Mouse (Mus musculus): Measurements from ENCODE around the gene Lcn5. TPM values are rescaled to one million over a fixed set of nuclear protein-coding genes. Genes with fewer than 3 reads are reported as not detected.

The Lcn5 gene
- polyA plus RNA-seq, 1 experiment = not detected

GRCm38 (mm10) chr2:25620852-25621228, 36.9 kb upstream of the Lcn5 start:
- Histone ChIP-seq H3K36me3 (ENCODE audit: control insufficient read depth, insufficient read depth) (no peaks in the 10 kb centered on the region), H3ac (ENCODE audit: control insufficient read depth, insufficient read length) (no peak overlapping the region), H3K27me3 (ENCODE audit: control insufficient read depth, insufficient read depth, insufficient read length) (peaks cover 49% of the 10 kb centered on the region), H3K79me2 (ENCODE audit: control insufficient read depth, insufficient read depth) (no peaks in the 10 kb centered on the region), H3K4me3 (peak overlapping the region; percentile 23), H3K4me2 (ENCODE audit: low read depth) (peak overlapping the region; percentile 79)
- TF ChIP-seq TCF12 (IDR thresholded peaks at IDR 0.05; ENCODE audit: insufficient read depth, poor library complexity, severe bottlenecking) (no peak), MAX (IDR thresholded peaks at IDR 0.05; ENCODE audit: low read depth) (no peak), POLR2A (IDR thresholded peaks at IDR 0.05; ENCODE audit: insufficient read length, low read depth) (no peak), MYOD1 (IDR thresholded peaks at IDR 0.05; ENCODE audit: control insufficient read depth in 1 of 3, insufficient read length in 2 of 3, low read depth in 2 of 3) (no peak), TCF3 (IDR thresholded peaks at IDR 0.05; ENCODE audit: insufficient read length, low read depth) (no peak), MYOG (IDR thresholded peaks at IDR 0.05; ENCODE audit: control insufficient read depth in 1 of 3, insufficient read depth in 1 of 3, insufficient read length in 2 of 3, low read depth in 2 of 3) (no peak), CEBPB (IDR thresholded peaks at IDR 0.05; ENCODE audit: insufficient read depth, poor library complexity, severe bottlenecking) (no peak), POLR2AphosphoS2 (IDR thresholded peaks at IDR 0.05; ENCODE audit: insufficient read length, low read depth) (no peak), SRF (IDR thresholded peaks at IDR 0.05; ENCODE audit: control insufficient read depth, insufficient read length, low read depth) (no peak), E2F4 (IDR thresholded peaks at IDR 0.05; ENCODE audit: insufficient read depth) (no peak), REST (IDR thresholded peaks at IDR 0.05; ENCODE audit: insufficient read depth, insufficient read length) (no peak), USF1 (IDR thresholded peaks at IDR 0.05; ENCODE audit: low read depth) (no peak)

DNA sequence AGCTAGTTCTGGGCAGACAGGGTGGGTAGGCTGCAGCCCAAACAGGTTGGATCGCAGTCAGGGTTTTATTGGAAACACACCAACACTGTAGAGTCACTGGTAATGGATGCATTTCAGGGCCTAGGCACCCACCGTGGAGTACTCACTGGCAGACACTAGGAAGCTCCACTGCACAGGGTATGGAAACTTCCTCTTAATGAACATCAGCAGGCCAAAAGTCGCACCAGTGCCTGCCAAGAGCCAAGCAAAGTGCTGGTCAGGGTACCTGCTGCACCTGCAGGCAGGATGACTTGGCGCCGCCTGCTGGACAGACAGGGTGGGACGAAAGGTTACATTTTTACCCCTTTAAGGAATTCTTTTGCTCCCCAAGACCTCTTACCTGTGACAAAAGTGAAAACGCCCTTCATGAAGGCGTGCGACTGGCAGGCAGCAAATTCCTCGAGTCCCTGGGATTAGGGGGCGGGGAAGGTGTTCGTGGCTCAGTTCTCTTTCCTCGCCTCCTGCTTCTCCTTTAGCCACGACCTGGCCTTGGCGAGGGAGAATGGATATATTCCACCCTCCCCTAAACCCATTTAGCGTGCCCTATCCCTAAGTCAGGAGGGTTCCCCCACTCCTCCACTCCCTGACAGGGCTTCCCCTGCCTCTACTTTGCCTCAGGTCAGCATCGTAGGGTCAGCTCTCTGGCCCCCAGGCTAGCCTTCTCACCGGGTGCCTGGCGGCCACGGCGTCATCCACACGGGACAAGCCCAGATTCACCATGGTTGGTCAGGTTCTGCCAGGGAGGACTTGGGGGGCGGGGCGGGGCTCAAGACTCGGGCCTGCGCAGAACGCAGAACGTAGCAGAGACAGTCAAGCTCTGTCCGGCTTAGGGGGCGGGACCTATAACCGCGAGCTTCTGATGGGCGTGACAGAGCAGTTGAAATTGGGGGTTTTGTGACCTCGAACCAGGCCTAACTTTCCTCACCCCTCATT, 36.2 kb upstream of the Lcn5 start, which contains the start of gene Tmem141:
Gene Tmem141 (minus strand): TSS at position 777 of the 972 bp plus-strand sequence.
- H3ac ChIP-seq (ENCODE audit: control insufficient read depth, insufficient read length) = no peak within 1 kb of the TSS
- peak within 1 kb of the TSS; percentile 23 for H3K4me3 ChIP-seq
- peaks cover 48% of the 10 kb centered on the region for H3K27me3 ChIP-seq (ENCODE audit: control insufficient read depth, insufficient read depth, insufficient read length)
- H3K36me3 ChIP-seq (ENCODE audit: control insufficient read depth, insufficient read depth) = no peaks in the 10 kb centered on the region
- H3K79me2 ChIP-seq (ENCODE audit: control insufficient read depth, insufficient read depth) = no peaks in the 10 kb centered on the region
- no peak for TF ChIP-seq E2F4 (IDR thresholded peaks at IDR 0.05; ENCODE audit: insufficient read depth)
- no peak for TF ChIP-seq MYOG (IDR thresholded peaks at IDR 0.05; ENCODE audit: control insufficient read depth in 1 of 3, insufficient read depth in 1 of 3, insufficient read length in 2 of 3, low read depth in 2 of 3)
- TF ChIP-seq TCF3 (IDR thresholded peaks at IDR 0.05; ENCODE audit: insufficient read length, low read depth) = no peak
- peak; percentile 80 for TF ChIP-seq POLR2A (IDR thresholded peaks at IDR 0.05; ENCODE audit: insufficient read length, low read depth)
- TF ChIP-seq TCF12 (IDR thresholded peaks at IDR 0.05; ENCODE audit: insufficient read depth, poor library complexity, severe bottlenecking) = no peak
- peak; percentile 64 for TF ChIP-seq POLR2AphosphoS2 (IDR thresholded peaks at IDR 0.05; ENCODE audit: insufficient read length, low read depth)
- H3K4me2 ChIP-seq (ENCODE audit: low read depth) = peak within 1 kb of the TSS; percentile 79

DNA sequence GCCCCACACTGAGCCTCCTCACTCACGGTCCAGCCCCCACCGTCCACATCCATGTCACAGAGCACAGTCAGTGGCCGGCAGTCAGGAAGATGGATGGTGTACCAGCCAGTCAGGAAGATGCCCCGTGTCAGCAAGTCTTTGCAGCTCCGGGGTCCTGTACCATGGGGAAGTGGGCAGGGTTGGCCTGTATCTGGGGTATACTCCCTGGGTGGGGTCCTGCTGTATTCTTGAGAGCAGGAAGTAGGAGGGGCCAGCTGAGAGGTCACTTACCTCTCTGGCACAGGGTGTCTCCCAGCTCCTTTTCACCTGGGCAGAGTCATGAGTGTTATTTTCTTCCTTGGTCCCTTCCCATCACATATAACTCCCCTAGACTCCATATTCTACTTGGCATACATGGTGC, 31.8 kb upstream of the Lcn5 start:
- H3K4me3 ChIP-seq = no peak overlapping the region
- no peak for TF ChIP-seq SRF (IDR thresholded peaks at IDR 0.05; ENCODE audit: control insufficient read depth, insufficient read length, low read depth)
- no peak for TF ChIP-seq POLR2A (IDR thresholded peaks at IDR 0.05; ENCODE audit: insufficient read length, low read depth)
- no peak for TF ChIP-seq REST (IDR thresholded peaks at IDR 0.05; ENCODE audit: insufficient read depth, insufficient read length)
- no peak for TF ChIP-seq CEBPB (IDR thresholded peaks at IDR 0.05; ENCODE audit: insufficient read depth, poor library complexity, severe bottlenecking)
- no peak for TF ChIP-seq USF1 (IDR thresholded peaks at IDR 0.05; ENCODE audit: low read depth)
- no peak for TF ChIP-seq MAX (IDR thresholded peaks at IDR 0.05; ENCODE audit: low read depth)
- TF ChIP-seq MYOD1 (IDR thresholded peaks at IDR 0.05; ENCODE audit: control insufficient read depth in 1 of 3, insufficient read length in 2 of 3, low read depth in 2 of 3) = no peak
- TF ChIP-seq E2F4 (IDR thresholded peaks at IDR 0.05; ENCODE audit: insufficient read depth) = no peak
- TF ChIP-seq POLR2AphosphoS2 (IDR thresholded peaks at IDR 0.05; ENCODE audit: insufficient read length, low read depth) = no peak
- TF ChIP-seq MYOG (IDR thresholded peaks at IDR 0.05; ENCODE audit: control insufficient read depth in 1 of 3, insufficient read depth in 1 of 3, insufficient read length in 2 of 3, low read depth in 2 of 3) = no peak
- TF ChIP-seq TCF3 (IDR thresholded peaks at IDR 0.05; ENCODE audit: insufficient read length, low read depth) = no peak
- no peaks in the 10 kb centered on the region for H3K79me2 ChIP-seq (ENCODE audit: control insufficient read depth, insufficient read depth)
- H3K27me3 ChIP-seq (ENCODE audit: control insufficient read depth, insufficient read depth, insufficient read length) = peaks cover 46% of the 10 kb centered on the region
- H3K36me3 ChIP-seq (ENCODE audit: control insufficient read depth, insufficient read depth) = no peaks in the 10 kb centered on the region
- no peak overlapping the region for H3ac ChIP-seq (ENCODE audit: control insufficient read depth, insufficient read length)
- no peak overlapping the region for H3K4me2 ChIP-seq (ENCODE audit: low read depth)

DNA sequence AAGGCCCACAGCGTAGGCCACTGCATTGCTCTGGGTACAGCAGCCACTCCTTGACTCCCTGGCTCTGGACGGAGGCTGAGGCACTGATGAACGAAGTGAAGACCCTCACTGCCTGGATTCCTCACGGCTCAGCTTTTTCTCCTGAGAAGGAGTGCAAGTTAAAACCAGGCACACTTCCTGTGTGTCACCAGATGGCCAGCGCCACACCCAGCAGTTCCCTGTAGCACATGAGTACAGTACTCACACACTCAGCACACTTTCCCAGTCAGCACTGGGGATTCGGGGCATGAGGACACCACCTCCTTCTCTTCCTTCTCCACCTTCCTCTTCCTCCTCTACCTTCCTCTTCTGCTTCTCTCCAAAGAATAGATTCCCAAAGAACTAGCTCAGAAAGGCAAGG, 29.9 kb upstream of the Lcn5 start, which contains the start of gene Fcna:
Gene Fcna (minus strand): TSS at position 220 of the 400 bp plus-strand sequence.
- no peak within 1 kb of the TSS for H3K4me3 ChIP-seq
- H3K4me2 ChIP-seq (ENCODE audit: low read depth) = no peak within 1 kb of the TSS
- TF ChIP-seq SRF (IDR thresholded peaks at IDR 0.05; ENCODE audit: control insufficient read depth, insufficient read length, low read depth) = no peak
- no peak for TF ChIP-seq POLR2AphosphoS2 (IDR thresholded peaks at IDR 0.05; ENCODE audit: insufficient read length, low read depth)
- no peak for TF ChIP-seq USF1 (IDR thresholded peaks at IDR 0.05; ENCODE audit: low read depth)
- no peak for TF ChIP-seq TCF3 (IDR thresholded peaks at IDR 0.05; ENCODE audit: insufficient read length, low read depth)
- no peak for TF ChIP-seq MYOD1 (IDR thresholded peaks at IDR 0.05; ENCODE audit: control insufficient read depth in 1 of 3, insufficient read length in 2 of 3, low read depth in 2 of 3)
- H3K79me2 ChIP-seq (ENCODE audit: control insufficient read depth, insufficient read depth) = no peaks in the 10 kb centered on the region
- no peaks in the 10 kb centered on the region for H3K36me3 ChIP-seq (ENCODE audit: control insufficient read depth, insufficient read depth)
- no peak within 1 kb of the TSS for H3ac ChIP-seq (ENCODE audit: control insufficient read depth, insufficient read length)
- H3K27me3 ChIP-seq (ENCODE audit: control insufficient read depth, insufficient read depth, insufficient read length) = peaks cover 46% of the 10 kb centered on the region

Data from myocyte (in vitro differentiated cells).